Mouse (Mus musculus): ENCODE data around the gene Arl5c.

The Arl5c gene

DNA sequence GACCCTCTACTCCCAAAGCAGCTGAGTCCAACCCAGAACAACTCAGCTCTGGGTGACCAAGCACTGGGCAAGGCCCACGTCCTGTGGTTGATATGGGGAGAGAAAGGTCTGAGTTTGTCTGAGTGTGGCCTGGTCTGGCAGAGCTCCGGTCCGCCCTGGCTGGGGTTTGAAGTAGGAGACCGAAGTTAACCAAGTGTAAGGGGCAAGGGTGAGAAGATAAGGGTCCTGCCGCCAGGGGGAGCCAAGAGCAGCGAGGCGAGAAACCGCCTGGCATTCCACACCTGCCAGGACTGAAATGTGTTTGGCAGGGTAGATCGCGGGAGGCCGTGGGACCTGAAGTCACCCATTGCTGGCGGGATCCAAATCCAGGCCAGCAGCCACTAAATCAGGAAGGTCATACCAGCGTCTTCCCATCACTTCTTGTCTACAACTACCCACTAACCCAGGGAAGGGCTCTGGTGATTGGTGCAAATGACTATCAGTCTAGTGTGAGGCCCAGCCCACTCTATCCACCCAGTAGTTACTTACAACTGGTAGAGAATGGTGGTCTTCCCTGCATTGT lies 1.4 kb downstream of the Arl5c start:
- DNase-seq (ENCODE audit: low read depth): peak; percentile 65

DNA sequence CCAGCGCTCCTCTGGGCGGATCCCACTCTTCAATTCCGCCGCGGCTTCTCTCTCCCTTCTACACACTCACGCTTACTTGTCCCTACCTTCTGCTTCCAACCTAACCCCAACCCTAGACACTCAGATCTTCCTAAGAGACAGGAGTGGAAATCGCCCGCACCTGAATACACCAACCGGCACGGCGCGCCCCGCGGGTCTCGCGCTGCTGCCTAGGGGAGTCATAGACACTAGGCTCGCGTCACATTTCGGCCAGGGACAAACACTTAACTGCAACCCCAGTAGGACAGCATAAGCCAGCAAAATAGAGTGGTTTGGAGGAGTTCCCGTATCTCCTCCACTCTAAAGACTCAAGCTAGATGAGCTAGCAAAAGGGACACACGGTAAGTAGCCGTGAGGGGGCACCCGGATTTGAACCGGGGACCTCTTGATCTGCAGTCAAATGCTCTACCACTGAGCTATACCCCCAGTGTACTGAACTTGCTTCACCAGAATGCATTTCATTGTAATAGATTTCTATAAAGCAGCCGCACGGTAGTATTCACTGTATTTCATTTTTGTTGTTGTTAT lies 7.4 kb downstream of the Arl5c start:
- peak; percentile 93 for DNase-seq (ENCODE audit: low read depth)

DNA sequence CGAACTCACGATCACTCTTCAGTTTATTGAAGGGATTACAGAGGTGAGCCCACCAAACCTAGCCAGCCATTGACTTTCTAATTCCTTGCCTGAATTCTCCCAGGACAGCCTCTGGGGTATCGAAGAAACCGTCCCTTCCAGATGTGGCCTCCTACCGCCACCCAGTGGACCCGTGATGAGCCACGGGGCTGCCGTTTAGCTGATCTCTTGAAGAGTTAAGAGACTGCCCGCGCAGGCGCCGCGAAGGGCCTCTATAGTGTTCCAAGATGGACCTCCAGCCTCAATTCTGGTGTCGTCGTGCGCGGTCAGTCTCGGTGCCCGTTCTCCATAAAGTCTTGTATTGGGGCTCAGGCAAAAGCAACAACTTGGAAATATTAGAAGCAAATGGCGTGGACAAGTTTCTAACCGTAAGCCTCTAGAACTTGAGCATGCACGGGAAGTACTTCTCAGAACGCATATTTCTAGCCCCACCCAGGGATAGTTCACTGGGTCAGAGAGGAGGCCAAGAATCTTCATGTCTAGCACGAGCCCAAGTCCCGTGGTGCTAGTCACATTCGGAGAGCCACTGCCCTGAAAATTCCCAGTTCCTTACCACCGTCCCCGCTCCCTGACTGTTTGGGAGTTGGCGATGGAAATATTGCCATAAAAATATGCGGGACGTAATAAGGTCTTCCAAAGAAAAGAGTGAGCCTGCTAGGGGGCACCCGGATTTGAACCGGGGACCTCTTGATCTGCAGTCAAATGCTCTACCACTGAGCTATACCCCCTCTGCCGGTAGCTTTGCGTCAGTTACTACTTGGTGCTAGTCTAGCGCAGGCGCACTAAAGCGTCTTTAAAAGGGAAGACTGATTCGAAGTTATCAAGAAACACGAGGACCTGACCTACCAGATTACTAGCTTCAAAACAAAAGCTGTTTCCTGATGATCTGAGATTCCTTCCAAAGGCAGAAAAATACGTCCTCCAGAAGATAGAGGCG lies 8.1 kb downstream of the Arl5c start:
- DNase-seq (ENCODE audit: low read depth): peak; percentile 98

DNA sequence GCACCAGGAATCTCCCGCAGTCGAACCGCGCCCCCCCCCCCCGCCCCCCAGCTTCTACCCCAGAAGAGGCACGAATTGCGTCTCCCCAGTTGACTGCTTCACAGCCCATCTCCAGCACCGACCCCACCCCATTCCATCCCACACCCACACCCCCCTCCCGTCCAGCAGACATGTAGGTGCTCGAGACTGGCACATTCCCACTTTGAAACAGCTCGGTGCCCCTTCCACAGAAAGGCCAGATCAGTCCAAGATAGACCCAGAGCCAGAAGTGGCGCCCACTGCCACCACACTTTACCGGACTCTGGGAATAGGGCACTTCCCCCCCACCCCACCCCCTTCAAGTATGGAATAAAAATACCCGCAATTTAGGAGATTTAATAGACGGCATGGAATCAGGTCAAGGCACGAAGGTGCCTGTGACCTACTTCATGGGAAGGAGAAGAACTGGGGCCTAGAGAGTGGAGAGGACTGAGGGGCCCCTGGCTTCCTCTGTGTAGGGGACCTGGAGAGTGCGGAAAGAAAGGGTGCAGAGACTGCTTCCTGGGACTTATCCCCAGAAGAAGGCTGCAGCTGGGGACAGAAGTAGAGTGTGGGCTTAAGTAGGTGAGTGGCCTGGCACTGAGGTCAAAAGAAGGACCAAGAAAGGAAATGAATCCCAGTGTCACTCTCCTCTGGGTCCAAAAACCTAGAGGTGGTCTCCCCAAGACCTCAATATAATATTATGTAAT lies 9.1 kb downstream of the Arl5c start:
- DNase-seq (ENCODE audit: low read depth): no peak

DNA sequence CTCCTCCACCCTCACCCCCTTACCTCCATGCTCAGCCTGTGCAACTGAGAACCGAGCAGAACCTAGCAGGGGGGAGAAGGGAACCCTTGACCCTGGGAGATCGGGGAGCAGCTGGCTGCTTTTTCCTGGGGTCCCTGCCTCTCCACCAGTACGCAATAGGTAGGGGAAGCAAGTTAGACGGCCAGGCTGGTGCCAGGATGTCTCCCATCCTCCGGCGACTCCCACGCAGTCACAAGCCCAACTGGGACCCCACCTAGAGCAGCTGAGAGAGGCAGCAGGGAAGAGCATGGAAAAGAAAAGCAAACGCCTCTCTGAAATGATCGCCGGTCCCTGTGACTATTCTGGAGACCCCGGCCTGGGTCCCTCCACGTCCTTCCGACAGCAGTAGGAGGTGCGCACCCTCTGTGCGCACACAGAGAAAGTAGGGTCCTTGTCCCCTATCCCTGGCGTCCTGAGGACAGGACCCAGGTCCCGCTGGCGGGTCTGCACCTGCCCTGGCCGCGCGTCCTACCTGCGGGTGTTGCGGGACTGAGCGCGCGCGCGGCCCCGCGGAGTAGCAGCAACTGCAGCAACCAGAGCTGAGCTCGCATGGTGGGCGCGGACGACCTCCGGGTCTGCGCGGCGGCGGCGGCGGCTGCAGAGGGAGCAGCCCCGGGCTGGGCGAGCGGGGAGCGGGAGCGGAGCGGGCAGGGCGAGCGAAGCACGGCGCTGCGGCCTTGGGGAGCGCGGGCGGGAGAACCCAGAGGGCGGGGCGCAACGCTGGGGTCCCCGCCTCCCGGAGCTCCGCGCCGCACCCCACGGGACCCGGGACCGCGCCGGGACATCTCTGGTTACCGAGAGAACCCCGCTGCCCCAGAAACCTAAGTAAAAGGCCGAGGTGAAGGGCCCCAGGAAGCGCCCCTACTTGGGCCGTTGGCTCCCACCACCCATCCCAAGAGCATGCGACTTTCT lies 10.0 kb downstream of the Arl5c start, which contains the start of gene Plxdc1:
TSS of gene Plxdc1 (minus strand) at position 718 of the 951 bp plus-strand sequence.
- no peak for DNase-seq (ENCODE audit: low read depth)

DNA sequence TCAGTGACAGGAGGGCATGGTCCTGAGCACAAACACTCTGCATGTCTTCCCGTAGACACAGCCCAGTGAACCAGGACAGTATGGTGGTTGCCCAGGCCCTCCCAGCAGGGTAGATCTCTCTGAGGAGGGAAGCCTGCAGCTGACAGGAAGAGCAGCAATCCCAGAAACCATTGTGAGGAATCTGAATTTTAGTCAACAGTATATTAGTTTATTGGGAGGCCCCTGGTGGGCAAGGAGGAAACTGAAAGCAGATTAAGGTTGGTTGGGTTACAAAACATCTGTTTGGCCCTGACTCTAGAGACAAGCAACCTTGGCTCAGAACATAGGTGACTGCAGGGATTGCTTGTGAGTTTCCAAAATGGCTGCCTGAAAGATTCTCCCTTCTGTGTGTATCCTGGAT lies 12.0 kb downstream of the Arl5c start:
- DNase-seq (ENCODE audit: low read depth): peak; percentile 38

DNA sequence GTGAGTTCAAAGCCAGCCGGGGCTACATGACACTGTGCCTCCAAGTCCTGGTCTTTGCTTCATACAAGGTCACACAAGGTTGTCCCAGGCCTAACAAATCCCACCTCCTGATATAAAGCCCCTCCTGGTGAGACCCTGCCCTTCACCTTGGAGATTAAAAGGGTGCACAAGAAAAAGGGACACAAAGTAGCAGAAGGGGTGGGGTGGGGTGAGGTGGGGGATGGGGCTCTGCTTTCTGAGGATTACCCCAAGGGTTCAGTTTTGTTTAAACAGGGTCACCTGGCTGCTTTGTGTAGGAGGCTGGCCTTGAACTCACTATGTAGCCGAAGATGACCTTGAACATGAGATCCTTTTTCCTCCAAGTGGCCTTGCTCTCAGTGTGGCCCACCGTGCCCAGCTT lies 12.5 kb downstream of the Arl5c start:
- DNase-seq (ENCODE audit: low read depth): no peak

DNA sequence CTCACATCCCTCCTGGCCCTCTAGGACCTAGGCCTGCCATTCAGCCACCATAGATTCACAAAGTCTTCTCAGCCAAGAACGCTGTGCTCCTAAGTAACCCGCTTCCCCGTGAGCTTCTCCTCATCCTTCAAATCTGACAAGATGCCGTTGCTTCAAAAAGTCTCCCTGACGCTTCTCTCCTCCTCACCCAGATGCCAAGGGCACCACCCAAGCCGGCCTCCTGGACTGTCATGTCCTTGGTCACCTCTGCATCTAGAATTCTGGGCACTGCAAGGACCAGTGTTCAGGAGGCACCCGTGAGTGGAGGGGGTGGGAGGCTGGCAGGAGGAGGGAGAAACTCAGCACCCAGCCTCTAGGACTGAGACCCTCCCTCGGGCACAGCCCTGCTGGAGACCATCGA lies 13.3 kb downstream of the Arl5c start:
- no peak for DNase-seq (ENCODE audit: low read depth)

DNA sequence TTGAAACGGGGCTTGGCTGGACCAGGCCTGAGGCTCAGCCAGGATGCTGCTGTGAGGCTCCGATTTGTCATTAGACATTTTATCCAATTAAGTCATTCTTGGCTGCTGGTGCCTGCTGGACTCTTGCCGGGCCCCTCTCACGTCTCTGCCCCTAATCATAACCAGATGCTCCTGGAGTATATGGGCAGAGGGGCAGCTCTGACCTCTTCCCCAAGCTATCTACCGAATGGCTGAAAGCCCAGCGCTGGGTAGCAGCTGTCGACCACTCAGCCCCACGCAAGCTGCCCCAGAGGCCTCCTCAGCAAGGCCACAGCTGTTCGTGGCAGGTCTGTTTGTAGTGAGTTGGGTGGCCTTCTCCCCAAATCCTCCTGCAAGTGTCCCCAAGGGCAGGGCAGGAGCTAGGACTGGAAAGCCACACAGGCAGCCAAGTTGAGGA lies 15.4 kb downstream of the Arl5c start:
- DNase-seq (ENCODE audit: low read depth): peak; percentile 77

DNA sequence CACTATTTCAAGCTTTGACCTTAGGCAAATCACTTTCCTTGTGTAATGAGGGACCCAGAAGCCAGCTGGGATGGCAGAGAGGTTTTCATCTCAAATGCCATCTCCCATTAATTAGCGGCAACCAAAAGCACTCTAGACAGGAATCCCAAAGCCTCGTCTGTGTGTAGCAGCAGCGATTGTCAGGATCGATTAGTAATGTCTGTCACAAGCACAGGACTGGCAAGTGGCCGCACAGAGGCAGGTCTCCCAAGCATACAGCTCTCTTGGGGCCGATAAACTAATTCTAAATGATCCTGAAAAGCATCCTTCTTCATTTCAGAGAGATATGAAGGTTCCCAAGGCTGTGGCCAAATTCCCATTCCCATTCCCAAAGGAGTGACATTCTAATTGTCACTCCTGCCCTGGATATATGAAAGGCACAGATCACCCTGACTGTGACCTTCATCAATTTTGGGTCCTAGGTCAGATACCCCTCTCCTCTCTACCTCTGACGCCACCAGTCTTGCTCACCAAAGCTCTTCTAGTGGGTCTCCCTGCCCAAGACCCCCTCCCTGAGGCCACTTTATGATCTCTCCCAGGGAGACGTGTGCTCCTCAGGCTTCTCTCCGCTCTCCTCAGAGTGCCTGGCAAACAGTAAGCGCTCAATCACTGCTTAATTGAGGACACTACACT lies 16.0 kb downstream of the Arl5c start:
- DNase-seq (ENCODE audit: low read depth): no peak

DNA sequence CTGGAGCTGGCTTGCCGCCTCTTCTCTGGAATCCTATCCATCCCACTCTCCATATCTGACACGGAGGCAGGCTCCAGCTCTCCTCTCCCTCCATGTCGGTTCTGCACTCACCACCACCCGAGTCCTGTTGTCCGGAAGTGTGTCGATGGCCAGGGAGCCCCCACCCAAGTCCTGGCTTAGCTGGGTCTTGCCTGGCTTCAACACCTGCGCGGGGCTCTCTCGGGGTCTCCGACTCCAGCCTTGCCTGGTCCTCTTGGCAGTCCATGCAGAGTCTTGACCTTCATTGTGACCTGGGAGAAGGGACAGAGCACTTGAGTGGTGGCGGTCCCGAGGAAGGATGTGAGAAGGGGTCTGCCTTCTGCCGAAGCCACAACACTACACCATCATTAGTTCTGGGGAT lies 17.6 kb downstream of the Arl5c start:
- DNase-seq (ENCODE audit: low read depth): no peak

DNA sequence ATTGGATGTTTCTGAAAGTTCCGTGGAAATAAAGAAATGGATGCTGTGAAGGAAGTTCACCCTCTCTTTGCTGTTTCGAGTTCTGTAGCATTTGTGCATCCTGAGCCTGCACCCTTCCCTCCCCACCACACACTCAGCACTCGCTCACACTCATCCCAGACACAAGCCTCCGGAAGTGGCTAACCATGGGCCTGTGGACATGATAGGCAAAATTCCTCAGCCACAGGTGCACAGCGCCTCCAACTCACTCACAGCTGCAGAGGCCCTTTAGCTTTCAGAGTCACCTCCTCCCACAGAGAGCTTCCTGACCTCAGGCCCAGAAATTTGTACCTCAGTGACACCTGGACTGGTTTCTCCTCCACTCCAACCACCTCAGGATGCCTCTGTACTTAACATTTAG lies 18.2 kb downstream of the Arl5c start:
- DNase-seq (ENCODE audit: low read depth): no peak

DNA sequence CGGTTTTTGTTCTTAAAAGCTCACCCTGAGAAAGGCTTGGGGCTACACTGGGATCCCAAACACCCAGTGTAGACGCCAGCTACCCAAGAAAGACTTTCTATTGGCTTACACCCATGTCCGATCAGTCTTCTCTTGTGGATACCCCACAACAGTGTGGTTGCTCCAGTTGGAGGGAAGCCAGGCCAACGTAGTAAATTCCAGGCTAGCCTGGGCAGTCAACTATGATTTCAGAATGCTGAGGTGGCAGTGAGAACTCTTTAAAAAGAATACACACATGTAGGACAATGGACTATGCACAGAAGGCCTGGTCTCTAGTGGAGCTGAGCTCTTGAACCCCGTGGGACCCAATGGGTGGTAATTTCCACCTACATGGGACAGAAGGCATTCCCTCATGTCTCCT lies 21.2 kb downstream of the Arl5c start:
- no peak for DNase-seq (ENCODE audit: low read depth)

DNA sequence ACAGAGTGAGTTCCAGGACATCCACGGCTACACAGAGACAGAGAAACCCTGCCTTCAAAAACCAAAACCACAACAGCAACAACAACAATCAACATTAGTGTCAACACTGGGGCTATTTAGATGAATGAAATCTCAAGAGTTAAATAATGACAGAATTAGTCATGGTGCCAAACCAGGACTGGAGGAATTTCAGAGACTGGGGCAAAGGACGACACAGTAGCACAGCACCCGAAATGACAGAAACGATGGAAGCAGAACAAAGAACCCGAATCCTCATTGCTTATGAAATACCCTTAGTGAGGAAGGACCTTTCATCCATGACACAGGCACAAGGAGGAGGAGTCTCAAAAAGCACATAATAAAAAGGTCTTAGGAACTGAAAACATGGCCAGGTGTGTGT lies 21.8 kb downstream of the Arl5c start:
- no peak for DNase-seq (ENCODE audit: low read depth)

DNA sequence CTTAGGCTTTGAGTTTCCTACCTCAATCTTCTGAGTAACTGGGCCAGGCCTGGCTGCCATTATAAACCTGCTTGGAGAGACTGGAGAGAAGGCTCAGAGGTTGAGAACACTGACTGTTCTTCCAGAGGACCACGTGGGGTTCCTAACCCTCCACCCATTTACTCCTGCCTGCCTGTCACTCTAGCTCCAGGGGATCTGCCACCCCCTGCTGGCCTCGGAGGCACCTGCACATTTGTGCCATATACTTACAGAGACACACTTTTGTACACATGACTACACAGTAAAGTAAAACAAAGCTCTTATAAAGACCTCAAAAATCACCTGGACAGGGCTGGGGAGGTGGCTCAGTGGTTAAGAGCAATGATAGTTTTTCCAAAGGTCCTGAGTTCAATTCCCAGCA lies 23.5 kb downstream of the Arl5c start:
- DNase-seq (ENCODE audit: low read depth): no peak

DNA sequence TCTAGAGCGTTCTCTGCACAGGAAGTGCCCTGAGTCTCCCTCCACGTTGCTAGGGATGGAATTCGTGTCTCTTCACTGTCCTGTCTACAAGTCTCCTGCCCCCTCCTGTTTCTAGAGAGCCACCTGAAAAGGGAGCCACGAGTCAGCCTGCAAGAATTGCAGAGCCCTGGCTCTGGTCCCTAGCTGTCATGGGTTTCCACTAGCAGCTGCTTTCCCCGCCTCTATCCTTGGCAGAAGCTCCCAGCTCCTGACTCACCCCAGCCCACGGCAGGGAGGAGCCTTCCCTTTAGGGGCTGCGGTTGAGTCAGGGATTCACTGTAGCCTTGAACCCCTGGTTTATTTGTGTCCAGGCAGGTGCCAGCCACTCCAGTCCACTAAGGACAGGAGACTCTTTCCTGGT lies 24.7 kb downstream of the Arl5c start:
- peak; percentile 96 for DNase-seq (ENCODE audit: low read depth)

DNA sequence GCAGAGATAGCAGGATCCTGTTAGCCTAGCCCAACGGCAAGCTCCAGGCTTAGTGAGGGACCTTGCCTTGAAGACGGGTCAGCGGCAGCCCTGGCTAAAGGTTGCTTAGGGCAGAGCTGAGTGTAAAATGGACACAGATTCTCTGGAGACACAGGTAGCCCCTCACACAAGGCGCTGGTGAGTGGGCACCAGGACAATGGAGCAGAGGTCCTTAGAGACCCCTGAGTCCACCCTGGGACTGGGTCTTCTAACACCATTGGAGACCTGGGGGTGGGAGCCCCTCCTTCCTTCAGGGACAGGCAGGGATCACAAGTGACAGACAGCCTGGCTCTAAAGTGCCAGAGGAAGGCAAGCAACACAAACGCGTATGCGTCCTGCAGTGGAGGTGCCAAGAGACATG lies 25.2 kb downstream of the Arl5c start:
- DNase-seq (ENCODE audit: low read depth): no peak

DNA sequence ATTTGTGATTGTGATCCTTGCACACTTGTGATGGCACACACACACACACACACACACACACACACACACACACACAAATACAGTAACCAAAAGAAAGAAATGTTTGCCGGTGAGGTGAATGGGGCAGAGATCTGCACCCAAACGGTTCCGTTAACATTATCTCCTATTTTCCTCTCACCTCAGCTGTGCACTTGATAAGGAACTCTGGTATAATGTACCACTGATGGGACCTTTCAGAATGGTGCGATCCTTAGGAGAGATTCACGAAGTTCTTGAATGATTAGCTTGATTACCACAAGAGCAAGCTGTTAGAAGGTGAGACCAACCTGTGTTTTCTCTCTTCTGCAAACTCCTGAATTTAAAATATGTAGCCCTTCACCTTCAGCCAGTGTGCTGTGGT lies 27.6 kb downstream of the Arl5c start:
- DNase-seq (ENCODE audit: low read depth): no peak

DNA sequence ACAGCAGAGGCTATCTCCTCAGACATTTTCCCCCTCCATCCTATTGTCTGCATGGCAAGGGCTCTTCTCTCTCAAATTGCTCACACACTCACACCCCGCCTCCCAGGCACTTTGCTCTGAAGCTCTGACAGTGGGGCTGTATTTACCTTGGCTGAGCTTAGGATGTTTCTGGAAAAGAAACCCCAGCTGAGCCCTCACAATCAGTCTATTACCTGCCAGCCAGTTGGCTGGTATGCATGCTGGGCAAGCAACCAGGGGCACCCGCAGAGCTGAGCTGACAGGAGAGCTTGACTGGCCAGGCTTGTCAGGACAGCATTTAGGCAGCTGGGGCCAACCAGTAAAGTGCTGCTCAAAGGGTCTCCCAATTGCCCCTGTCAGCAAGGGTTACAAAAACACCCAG lies 28.9 kb downstream of the Arl5c start:
- DNase-seq (ENCODE audit: low read depth): peak; percentile 56

DNA sequence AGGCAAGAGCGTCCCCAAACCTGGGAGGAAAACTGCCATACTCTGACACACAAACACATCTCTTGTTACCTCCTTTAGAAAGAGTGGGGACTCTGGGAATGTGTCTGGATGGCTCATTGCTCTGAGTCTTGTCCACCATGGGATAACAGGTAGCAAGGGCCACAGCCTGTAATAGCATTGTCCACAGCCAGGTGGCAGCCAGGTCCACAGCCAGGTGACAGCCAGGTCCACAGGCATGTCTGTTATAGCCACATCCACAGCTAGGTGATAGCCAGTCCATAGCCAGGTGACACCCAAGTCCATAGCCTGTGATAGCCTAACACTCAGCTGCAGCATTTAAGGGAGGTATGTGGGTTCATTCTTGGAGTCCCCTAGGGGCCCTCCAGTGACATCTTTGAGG lies 35.1 kb downstream of the Arl5c start:
- DNase-seq (ENCODE audit: low read depth): no peak

DNA sequence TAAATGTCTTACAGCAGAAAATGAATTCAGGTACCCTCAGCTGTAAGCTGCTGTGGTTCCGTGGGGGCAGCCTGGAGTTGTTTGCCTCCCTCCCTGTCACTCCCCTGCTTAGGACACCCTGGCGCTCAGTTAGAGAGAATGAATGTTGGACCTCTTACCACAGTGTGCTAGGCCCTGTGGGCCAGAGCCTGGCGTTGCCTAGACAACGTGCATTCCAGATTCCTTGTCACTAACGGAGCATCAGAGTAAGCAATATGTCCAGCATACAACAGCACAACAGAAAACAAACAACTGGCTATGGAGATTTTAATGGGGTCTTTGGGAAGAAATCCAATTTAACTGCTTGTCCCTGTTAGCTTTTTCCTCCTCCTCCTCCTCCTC lies 36.7 kb downstream of the Arl5c start:
- no peak for DNase-seq (ENCODE audit: low read depth)

Measured in NIH3T3 (cell line).